In the genomic region with DNA sequence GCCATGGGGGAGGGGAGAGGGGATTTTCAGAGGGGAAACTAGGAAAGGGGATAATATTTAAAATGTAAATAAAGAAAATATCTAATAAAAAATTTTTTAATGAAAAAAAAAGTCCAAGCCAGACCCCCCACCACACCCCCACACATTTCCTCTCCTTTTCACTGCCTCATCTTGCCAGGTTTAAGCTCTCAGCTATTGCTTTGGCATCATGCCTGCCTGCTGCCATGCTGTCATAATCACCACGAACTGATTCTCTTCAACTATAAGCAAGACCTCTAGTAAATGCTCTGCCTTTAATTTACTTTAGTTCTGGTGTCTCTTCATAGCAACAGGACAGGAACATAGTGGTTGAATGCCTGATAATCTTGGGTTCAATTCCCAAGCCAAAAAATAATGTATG, we compare ENCODE assay signal across 25 mouse cellular contexts. TPM values are rescaled to one million over a fixed set of nuclear protein-coding genes. Genes with fewer than 3 reads are reported as not detected.
"Had no signal": no experiment of that assay in that cellular context is flagged by ENCODE, and none has a peak within 500 bp of the region (broad histone marks: within the 10 kb centered on the region; RNA-seq: fewer than 3 reads in every experiment).

No protein-coding gene starts in this region.

- H3K4me2 ChIP-seq: liver, embryonic 12.5 days; midbrain, embryonic 12.5 days; neural tube, embryonic 13.5 days; neural tube, embryonic 15.5 days; stomach, embryonic 15.5 days had no signal

- H3K27me3 ChIP-seq: liver, embryonic 12.5 days; midbrain, embryonic 12.5 days; neural tube, embryonic 13.5 days; neural tube, embryonic 15.5 days; stomach, embryonic 15.5 days had no signal

- ATAC-seq: liver, embryonic 12.5 days; midbrain, embryonic 16.5 days had no signal

- DNase-seq: lung, adult 18-20 months; lung, postnatal 10 days; lung, postnatal 4 days; midbrain, embryonic 14.5 days; retina, postnatal 1 day; right cerebral cortex, adult 18-20 months; right cerebral cortex, postnatal 25 days; thymus, adult 2 months; thymus, postnatal 25 days; thymus, postnatal 4 days had no signal

- H3K9me3 ChIP-seq: liver, embryonic 12.5 days; midbrain, embryonic 12.5 days; neural tube, embryonic 13.5 days; neural tube, embryonic 15.5 days; stomach, embryonic 15.5 days had no signal

- H3K9ac ChIP-seq: liver, embryonic 12.5 days; liver, embryonic 14.5 days; midbrain, embryonic 12.5 days; neural tube, embryonic 13.5 days; neural tube, embryonic 15.5 days; stomach, embryonic 15.5 days had no signal

- H3K27ac ChIP-seq: liver, embryonic 12.5 days; liver, embryonic 14.5 days; midbrain, embryonic 10.5 days; midbrain, embryonic 12.5 days; neural tube, embryonic 13.5 days; neural tube, embryonic 15.5 days; stomach, embryonic 15.5 days; stomach, postnatal 0 days had no signal

- H3K4me3 ChIP-seq: liver, embryonic 12.5 days; midbrain, embryonic 10.5 days; midbrain, embryonic 12.5 days; myocyte; neural tube, embryonic 13.5 days; neural tube, embryonic 15.5 days; stomach, embryonic 15.5 days had no signal

RNA-seq across cellular contexts. Expression of a gene that starts 1.6 kb away (rescaled TPM):
- polyA plus RNA-seq: liver, embryonic 12.5 days; liver, embryonic 16.5 days; midbrain, embryonic 10.5 days; midbrain, embryonic 14.5 days; myocyte; neural tube, embryonic 11.5 days; spleen, adult 2 months; stomach, postnatal 0 days; testis, adult 2 months; thymus, adult 2 months; urinary bladder, adult 2 months had no signal
